Mouse (Mus musculus): ENCODE measurements around the gene Fam196b.

DNA sequence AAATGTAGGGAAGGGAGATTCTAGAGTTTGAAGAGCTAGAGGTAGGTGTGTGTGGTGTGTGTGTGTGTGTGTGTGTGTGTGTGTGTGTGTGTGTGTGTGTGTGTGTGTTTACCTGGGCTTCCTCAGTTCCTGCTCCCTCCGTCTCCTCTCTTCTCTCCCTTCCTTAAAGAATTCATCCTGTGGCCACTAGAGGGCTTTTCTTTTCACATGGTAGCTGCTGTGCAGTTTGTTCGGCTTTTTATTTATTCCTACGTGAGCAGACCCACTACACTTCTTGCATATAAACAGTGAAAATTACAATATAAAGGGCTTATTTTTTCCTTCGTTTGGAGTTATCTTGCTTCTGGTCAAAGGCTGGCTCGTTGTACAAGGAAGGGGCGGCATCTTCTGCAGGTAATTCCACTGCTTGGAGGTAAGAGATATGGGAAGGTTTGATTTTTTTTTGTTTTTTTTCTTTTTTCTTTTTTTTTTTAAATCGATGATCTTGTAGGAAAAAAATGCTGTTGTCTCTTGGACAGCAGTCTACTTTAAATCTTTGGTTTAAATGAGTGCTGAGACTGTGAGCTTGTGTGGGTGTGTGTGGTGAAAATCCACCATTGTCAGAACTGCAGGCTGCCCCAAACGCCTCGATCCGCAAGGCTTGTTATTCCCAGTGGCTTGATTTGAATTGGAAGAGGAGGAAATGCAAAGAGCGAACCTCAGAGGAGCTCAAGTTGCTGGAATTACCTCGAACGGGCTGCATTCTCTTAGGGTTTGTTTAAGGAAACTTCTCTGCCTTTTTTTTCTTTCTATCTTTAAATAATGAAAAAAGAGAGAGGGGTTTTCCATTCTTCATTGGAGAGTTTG is at the start of gene Fam196b:
- no peak for TF ChIP-seq TAL1 (IDR thresholded peaks at IDR 0.05; ENCODE audit: low read length)
- TF ChIP-seq GATA1 (IDR thresholded peaks at IDR 0.05; ENCODE audit: low read length), result no peak
